Mouse (Mus musculus) frontal cortex, postnatal 25 days (tissue): ENCODE measurements around the gene Kcnab3.
"Not testable (repeated sequence)": the region's sequence is repeated elsewhere in the genome, so short reads cannot be mapped to it uniquely, and the experiment has no call there.

Experiments
- DNase-seq, 2 experiments: peaks; one replicate each; pipeline ENCODE4 v3.0.0; 2022; ENCODE audit warnings: low spot score in 2 of 2

Kcnab3 gene

DNA sequence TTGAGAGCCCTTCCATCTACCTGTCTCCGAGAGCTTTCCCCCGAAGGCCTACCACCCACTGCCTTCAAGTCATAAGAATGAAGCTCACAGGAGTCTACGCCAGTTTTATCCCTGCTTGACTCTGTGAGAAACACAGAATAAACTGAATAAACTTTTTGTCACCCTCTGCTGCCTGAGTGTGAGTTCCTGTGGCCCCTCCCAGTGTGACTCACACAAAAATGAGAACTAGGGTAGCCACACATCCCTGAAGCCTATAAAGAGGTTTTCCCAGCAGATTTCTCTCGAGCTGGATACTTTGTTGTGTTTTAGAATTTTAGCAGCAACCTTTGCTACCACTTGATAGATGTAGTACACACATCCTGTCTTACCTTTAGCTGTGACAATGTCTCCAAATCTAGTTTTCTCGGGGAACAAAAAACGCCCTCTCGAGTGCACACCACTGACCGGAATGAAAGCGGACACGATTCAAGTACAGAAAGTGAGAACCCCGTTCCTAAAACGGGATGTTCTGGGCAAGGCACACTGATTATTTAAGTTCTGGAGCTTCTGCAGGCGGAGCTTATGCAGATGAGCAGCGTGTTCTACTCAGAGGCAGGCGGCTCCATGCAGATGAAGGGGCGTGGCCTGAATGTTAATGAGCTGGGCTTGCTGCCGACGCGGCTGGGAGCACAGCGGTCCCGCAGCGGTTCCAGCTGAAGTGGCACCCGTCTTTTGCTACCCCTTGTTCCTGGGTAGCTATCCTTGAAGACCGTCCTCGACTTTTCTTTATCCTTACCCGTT is at the start of gene Kcnab3:
Gene Kcnab3 (plus strand): TSS at position 631 of the 780 bp plus-strand sequence.
- DNase-seq: peak; percentile 54 to 67

DNA sequence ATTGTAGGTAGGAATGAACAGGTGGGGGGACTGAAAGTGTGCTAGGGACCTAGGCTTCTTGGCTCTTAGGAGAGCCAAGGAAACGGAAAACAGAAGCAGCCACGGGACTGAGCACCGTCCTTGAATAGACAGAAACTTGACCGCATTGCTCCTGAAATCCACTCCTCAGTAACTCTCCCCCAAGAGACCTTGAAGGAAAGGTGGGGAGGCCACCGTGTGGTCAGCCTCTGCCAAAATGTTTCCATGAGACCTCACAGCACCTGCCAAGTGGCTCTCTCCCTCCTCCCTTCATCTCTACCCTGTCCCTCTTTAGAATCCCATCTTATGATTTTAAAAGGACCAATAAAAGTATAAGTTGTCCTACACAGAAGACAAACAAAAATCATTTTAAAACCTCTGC is 48.8 kb upstream of the Kcnab3 start:
- no peak for DNase-seq

DNA sequence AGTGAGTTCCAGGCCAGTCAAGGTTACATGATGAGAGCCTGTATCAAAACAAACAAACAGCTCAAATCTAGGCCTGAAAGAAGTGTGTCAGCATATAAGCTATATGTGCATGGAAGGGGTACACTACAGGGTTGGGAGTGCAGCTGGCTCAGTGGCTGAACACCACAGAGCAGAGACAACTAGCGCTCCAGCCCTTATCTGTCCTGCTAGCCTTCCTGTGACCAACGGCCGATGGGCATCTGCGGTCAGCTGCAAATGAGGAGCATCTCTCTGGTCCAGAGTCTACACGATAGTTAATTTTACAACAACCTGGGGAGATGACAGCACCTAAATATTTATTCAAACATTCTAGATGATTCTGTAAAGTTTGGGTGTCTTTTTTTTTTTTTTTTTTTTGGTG is 34.9 kb upstream of the Kcnab3 start:
- no peak for DNase-seq

DNA sequence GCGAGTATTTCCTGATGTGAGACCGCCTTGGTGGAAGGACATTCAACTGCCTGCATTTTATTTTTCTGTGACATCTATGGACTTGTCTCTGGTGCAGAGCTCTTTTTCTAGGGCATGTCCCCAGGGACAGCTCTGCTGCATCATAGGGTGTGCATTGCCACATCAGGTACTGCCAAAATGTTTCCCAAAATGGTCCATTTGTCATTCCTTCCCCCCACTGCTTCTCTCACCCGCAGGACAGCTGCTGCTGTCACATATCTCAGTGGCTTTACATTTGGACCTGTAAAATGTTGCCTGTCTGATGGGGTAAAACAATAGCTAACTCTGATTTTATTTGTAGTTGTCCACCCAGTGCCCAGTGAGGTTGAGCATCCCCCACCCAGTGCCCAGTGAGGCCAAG is 30.8 kb upstream of the Kcnab3 start:
- DNase-seq: no peak

DNA sequence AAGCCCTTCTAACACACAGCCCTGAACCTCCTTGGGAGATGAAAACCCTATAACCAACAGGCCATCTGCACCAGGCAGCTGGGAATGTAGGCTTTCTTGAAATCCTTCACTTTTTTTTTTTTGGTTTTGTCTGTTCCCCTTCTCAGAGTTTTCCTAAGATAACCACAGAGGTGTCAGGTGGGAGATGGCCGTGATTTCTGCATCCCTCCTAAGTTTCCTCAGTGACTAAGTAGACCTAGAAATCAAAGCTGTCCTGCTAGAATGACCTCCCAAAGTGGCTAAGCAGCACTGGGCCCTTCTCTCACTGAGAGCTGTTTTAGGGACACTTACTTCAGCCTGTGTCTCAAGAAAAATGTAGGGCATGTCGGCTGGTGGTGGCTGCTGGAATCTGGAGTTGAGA is 28.3 kb upstream of the Kcnab3 start:
- no peak for DNase-seq

DNA sequence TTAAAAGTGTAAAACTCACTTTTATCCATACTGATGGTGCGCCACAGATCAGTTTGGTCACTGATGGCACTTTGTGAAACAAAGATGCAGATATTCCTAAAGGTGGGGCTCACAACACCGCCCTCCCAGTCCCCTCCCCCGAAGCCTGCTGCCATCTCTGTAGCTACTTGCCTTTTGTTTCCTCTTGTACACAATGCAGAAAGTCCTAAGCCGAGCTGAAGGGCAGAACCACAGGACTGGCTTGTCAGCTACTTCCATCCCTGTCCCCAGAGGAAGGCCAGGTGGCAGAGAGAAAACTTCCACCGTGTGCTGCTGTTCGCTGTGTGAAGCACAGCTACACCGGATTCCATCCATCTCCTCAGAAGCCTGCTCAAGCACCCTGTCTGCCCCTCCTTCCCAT is 27.8 kb upstream of the Kcnab3 start:
- no peak for DNase-seq

DNA sequence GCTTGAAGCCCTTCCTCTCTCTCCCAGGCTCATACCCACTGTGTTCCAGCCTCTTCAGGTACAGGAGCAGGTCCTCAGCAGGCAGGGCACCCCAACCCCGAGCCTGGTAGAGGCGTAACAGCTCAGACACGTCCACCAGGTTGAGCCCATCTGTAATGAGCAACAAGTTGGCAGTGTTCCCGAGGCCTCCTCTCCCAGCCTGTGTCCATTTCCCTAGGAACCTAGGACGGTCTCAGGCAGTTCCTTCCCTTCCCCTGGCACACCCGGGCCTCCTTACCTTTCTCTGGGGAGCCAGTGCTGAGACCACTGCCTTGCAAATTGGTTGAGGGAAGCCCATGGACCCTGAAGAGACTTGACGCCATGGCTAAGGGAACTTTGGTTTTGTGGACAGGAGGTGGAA is 23.2 kb upstream of the Kcnab3 start:
- no peak for DNase-seq

DNA sequence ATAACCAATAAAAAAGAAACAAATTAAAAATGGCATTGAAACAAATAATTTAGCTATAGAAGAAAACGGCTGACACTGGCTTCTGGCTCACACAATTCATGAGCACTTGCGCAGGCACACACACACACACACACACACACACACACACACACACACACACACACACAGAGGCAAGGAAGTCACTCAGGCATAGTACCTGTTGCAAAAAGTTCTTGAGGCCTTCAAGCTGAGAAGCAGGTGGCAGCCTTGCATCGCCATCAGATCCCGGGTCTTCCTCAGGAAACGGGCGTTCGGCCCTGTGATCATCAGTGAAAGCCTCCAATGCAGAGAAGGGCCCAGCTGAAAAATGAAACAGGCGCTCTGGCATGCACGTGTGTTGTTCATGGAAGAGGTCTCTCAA is 20.8 kb upstream of the Kcnab3 start:
- no peak for DNase-seq

DNA sequence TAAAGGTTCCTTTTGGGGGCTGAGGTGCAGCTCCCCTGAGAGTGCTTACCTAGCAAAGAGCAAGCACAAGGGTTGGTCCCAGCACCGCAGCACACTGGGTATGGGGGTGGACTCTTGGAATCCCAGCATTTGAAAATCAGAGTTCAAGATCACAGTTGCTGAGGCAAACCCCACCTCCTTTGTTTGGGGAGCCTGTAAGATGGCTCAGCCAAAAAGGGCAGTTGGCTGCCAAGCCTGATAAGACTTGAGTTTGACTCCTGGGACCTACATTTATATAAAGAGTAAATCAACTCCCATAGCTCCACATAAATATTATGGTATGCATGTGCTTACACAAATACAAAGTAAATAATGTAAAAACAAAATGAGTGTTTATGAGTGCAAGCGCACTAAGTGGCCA is 20.0 kb upstream of the Kcnab3 start:
- DNase-seq: no peak

DNA sequence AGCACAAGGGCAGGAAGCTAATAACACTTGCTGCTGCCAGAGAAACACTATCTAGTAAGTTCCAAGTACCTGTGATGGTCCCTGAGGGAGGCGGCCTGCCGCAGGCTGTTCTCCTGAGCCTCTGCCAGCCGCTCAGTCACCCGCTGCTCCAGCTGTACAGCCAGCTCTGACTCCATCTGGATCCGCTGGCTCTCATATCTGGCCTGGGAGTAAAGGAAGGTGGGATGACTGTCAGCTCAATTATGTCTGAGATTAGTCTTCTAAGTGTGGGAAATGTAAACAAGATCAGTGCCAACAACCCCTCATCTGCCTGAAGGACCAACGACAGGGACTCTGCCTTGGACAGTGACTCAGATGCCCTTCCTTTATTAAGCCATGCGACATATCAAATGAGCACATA is 14.8 kb upstream of the Kcnab3 start:
- DNase-seq: no peak

DNA sequence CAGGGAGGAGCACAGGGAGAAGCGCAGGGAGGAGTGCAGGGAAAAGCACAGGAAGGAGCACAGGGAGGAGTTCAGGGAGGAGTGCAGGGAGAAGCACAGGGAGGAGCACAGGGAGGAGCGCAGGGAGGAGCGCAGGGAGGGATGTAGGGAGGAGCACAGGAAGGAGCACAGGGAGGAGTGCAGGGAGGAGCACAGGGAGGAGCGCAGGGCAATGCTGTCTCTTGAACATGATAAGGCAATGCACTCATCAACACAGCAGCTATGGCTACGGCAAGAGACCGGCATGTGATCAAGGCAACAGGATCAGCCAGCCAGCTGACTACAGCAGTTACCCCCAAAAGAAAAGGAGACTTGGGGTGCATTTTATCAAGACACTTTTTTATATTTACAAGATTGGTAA is 9.7 kb upstream of the Kcnab3 start:
- no peak for DNase-seq

DNA sequence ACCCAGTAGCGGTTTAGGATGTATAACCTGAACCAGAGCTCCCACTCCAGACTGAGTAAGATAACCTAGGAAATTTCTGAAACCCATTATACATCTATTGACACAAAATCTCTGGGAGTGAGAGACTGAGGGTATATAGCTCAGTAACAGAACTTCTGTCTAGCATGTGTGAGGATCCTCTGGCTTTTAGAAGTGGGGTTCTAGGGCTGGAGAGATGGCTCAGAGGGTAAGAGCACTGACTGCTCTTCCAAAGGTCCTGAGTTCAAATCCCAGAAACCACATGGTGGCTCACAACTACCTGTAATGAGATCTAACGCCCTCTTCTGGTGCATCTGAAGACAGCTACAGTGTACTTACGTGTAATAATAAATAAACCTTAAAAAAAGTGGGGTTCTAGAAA is 8.1 kb upstream of the Kcnab3 start:
- DNase-seq: not testable (repeated sequence)

DNA sequence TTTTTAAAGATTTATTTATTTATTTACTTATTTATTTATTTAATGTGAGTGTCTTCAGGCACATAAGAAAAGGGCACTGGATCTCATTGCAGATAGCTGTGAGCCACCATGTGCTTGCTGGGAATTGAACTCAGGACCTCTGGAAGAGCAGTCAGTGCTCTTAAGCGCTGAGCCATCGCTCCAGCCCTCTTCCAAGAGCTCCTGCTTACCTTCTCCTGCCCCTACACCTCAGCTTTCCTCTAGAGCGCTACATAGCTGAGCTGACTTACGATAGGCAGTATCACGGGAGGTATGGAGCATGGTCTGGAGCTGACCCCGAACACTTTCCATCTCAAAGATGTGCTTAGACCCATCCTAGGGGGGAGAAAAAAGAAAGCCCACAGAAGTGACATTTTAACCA is 4.5 kb upstream of the Kcnab3 start:
- DNase-seq: no peak

DNA sequence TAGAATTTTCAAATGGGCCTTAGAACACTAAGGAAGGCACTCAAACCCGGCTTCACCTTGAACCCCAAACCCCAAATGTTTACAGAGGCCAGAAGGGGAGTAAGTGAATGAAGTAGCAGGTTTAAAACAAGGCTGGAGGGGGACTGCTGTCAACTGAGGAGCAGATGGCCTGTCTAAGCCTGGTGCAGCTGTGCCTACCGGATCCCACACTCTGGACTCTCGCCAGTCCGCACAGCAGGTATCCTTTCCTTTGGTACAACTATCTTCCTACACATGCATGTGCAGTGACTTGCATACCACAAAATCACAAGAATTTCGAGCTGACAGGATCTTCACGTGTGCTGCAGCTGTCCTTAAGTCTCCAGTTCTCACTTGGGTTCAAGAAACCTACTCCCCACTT is 4.0 kb upstream of the Kcnab3 start:
- DNase-seq: no peak

DNA sequence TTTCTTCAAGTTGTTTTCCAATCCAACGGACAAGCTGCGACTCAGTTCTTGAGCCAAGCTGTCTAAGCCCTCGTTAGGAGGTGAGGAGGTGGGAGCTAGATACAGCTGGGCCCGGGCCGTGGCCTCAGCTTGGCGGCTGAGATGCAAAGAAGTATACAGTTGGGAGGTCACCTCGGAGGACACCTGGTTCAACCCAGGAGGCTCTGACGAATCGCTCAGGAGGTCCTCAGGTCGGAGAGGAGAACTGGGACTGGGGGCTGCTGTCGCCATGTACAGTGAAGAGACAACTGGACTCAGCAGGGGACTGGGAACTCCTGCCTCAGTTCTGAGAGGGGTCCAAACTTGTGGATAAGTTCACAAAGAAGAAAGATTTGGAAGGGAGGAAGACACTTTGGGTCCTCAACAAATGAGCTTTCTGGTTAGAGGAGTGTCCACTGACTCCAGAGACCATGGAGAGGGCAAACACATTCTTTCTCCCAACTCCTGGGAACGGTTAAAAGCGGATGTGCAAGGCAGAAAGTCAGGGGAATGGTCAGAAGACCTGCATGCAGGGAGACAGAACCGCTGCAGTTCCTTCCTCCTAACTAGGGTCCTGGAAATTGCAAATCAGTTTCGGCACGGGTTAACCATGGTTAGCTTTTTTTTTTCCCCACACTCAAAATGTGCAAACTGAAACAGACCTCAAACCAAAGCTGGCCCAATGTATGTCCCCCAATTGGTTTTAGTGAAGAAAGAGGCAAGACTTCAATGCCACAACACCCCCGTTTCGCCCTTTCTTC is 3.2 kb upstream of the Kcnab3 start:
- DNase-seq: no peak

DNA sequence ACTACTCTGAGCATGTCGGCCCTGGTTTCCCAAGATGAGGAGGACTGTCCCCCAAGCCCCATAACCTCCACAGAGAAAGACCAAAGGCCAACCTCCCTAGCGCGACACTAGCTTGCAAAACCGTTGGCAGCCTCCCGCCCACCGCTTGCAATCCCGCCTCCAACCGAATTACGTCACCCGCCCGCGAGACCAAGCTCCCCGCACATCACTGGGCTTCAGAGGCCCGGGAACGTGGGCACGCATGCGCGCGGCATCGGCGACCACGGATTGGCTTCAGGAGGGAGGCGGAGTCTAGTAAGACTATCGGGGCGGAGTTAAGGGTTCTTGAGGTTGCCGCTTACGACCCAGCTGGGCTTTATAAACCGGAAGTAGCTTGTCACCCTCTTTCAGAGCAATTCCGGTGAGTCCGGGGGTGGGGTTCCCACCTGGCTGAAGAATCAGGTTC is 2.4 kb upstream of the Kcnab3 start, which contains the start of the genes Cntrob and Trappc1:
Gene Cntrob (minus strand): TSS at position 109 of the 445 bp plus-strand sequence.
Gene Trappc1 (plus strand): TSS at position 314 of the 445 bp plus-strand sequence.
- DNase-seq: peak; percentile 92 to 96

DNA sequence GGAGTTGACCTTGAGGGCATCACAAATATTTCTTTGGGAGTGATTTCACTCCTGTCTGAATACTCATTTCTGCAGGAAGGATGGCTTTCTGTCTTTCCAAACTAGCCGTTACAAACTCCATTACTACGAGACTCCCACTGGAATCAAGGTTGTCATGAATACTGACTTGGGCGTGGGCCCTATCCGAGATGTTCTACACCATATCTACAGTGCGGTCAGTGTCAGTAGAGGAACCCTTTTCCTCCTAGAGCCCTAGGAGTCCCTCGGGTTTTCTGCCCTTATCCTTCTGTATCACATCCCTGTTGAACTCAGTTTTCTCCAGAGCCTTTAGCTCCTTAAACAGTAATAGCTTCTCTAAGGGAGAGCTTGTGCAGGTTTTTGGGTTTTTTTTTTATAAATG is 1.3 kb upstream of the Kcnab3 start:
- no peak for DNase-seq

DNA sequence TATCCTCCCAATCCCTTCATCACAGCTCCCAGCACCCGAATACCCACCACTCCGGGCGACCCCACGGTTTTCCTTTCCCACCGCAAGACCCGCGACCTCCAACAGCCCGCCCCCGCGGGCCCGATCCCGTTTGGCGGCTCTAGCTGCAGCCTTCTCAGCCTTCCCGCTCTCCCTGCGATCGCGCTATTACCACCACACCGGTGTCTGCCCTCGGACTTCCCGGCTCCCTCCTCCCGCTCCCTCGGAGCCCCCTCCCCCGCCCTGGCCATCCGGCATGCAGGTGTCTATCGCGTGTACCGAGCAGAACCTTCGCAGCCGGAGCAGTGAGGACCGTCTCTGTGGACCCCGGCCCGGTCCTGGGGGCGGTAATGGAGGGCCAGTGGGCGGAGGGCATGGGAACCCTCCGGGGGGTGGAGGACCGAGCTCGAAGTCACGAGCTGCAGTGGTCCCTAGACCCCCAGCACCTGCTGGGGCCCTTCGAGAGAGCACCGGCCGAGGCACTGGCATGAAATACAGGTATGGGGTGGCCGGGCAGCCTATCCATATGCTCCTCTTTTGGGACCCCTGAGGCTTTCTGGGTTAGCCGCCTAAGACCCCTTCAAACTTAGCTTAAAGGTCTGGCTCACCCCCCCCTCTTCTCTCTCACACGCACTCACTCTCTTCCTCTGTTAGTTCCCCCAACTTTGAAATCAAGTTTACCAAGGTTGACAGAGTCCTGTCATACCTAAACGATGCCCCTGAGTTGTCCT is 524 bp downstream of the Kcnab3 start:
- DNase-seq: no peak

DNA sequence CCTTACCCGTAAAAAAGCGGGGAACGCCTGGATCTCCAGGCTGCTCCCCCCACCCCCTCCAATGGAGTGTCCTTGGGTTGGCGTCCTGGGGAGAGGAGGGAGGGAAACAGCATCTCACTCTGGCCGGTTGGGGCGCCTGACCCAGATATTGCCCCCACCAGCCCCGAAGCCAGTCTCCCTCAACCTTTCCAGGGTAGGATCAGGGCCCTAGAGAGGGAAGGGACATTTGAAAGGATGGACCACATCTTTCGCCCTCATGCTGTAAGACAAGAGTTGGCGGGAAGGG is 1.0 kb downstream of the Kcnab3 start:
- no peak for DNase-seq

DNA sequence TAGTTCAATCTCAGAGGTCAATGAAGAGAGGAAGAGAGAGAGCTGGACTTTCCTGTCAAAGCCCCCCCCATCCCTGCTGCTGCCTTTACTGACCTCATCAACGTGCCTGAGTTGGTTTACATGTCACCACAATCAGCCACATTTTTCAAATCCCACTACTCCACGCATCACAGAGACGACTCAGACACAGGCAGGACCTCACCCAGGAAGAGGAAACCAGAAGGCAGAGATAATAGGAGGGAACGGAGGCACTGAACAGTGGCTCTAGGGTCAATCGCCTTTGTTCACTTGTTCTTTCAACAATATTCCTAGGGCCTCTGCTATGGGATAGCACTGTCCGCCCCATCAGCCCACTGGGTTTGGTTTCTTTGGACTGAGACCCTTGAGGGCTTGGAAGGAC is 1.6 kb downstream of the Kcnab3 start:
- DNase-seq: no peak

DNA sequence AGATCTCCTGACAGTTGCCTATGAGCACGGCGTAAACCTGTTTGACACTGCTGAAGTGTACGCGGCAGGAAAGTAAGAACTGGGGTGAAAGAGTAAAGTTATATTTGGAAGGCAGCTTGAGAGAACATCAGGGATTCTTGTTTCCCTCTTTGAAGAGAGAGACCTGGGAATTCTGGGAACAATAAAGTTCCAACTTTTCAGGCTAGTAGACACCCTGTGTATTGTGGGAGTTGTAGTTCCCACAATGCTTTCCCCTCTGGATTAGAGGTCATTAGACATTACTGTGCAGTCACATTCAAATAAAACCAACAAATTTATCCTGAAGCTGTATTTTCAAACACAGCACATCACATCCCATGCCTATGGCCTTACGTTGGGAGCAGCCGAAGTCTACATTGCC is 2.5 kb downstream of the Kcnab3 start:
- DNase-seq: no peak

DNA sequence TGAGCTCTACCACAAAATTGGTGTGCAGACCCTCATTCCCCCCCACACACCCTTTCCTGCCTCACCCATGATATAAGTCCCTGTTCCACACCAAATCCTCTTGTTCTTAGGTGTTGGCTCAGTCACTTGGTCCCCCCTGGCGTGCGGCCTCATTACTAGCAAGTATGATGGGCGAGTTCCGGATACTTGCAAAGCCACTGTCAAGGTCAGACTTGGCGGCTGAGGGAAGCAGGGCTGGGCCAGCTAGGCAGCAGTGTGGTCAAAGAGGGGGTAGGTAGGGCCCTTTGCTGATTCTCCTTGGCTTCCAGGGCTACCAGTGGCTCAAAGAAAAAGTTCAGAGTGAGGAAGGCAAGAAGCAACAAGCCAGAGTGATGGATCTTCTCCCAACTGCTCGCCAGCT is 5.1 kb downstream of the Kcnab3 start:
- no peak for DNase-seq
